Mouse (Mus musculus) kidney, postnatal 25 days (tissue): ENCODE data around the gene Gm42906.
A peak's percentile ranks its signal among the peaks of the same experiment; 100 is the strongest.

Experiments used
- DNase-seq, 2 experiments: peaks; one replicate each; pipeline ENCODE4 v3.0.0; 2021; ENCODE audit warnings: mixed read lengths in 2 of 2

Gm42906 gene

DNA sequence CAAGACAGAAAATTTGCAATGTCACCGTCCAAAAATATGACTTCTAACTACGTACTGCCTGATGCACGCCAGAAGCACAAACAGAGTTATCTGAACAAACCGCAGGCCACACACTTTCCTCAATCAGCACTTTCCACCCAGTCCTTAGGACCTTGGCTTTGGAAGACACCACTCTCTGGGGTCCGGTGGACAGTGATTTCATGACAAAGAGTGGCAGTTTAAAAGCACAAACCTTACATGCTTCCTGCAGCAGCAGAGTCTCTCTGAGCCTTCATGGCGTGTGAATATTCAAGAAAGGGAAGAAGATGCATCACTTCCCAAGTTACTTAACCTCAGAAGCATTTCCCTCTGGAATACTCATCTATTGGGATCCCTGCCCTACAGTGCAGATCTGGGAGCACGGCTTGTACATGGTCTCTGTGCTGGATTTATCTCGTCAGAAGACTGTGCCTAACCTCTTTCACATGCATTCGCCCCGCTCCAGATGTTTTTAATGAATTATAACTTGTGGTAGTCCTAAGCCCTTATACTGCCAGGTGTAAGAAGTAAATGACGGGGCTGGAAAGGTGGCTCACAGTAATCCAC is 244.2 kb downstream of the Gm42906 start:
- no peak for DNase-seq

DNA sequence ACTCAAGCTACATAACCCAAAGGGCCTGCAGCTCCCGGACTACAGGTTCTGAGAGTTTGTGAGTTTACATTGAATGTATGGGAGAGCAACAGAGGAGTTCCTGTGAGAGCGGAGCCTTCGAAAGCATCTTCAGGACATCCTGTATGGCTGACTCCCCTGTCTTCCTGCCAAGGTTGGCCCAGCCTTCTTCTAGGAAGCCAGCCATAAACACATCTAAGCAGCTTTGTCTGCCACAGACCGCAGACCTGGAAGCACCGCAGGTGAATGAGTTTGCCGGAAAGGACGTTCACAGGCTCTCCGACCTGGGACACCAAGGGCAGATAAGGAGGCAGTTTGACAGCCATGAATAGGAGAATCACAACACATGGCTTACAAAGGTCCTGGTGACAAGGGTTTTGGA is 246.7 kb downstream of the Gm42906 start:
- no peak for DNase-seq

DNA sequence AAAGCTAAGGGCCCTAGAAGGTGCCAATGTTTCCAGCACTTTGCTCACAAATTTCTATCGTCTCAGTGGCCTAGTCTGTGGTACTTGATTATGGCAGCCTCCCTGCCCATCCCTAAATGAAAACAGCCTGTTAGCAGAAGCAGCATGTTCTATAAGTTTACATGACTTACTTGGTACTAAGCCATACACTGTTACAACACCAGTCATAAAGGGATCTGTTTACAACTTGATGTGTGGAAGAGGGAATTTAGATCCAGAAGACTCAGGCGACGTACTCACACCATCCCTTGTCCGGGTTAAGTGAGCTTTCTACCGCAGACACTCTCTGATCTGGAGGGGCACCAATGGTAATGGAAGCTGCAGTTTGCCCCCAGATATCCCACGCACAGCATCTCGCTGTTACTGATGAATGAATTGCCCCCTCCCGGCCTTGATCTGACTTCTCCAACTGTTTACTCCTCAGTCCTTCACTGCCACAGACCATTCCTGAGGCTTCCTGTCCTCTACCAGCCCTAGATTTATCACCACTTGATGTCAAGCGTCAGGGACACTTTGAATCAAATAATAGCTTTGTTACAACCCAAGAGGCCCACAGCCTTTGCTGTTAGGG is 247.7 kb downstream of the Gm42906 start:
- DNase-seq, result no peak

DNA sequence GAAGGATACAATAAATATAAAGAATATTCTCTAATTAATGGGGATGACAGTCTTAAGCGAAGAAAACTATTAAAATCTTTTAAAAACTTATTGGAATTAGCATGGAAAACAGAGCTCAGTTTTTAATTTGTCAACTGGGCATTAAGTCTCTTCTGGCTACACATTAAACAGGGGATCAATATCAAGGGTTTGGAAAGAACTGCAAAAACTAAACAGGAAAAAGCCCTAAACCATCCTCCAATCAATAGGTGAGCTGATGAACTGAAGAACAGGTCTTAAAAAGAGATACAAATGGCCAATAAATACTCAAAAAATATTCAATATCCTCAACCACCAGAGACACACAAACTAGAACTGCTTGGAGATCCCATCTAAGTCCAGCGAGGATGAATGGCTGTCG is 250.8 kb downstream of the Gm42906 start:
- DNase-seq, result no peak

DNA sequence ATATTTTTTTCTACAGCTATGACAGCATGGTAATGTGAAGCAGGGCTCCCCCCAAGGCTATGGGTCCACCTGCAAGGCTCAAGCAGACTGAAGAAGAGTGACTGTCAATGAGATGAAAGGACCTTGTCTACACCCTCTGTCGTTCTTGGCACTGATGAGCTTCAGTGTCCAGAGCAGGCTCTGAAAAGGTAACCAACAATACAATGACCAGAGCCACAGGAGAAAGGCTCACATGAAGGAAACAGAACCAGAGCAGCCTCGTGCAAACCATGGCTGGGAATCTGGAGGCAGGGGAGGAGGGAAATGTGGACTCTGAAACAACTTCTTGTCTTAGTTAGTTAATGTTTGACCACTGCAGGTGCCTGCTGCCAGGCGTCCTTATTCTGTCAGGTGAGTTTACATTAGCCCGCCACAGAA is 252.1 kb downstream of the Gm42906 start:
- peak; percentile 71 to 85 for DNase-seq

DNA sequence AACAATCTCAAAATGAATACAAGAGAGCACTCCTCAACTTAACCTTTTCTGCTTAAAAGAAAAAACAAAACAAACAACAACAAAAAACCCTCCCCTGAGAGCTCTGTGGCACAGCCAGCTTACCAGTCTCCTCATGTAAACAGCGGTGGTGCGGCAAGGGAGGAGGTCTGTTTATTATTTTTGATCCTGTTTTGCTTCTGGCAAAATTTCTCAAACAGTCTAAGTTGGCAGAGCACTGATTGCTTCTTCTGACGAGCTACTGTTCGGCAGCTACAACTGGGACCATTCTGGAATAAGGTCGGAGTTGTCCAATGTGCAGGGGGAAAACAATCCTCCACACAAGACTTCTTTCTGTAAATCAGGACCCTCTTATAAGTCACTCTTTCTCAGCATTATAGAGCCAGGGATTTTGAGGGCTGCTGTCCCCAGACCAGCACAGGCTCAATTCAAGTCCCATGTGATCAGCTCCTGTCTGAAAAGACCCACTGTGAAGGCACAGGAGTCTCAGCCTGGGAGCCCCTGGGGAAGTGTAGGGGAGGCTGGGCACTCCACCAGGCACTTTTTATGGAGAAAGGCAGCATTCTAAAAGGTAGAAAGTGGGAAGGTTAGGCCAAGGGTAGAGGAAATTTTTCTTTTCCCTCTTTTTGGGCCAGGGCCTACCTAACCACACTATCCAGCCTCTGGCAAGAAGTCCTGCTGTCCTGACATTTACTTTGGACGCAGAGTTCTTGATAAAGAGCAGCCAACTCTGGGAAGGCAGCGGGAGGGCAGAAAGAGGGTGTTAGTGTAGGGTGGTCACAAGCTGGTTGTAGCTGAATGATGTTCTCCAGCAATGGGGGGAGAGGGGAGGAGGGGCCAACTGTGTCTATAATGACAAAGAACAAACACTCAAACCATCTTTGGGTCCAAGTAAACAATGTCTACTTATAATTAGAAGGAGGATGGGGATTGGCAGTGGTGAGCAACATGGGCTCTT is 253.2 kb downstream of the Gm42906 start:
- no peak for DNase-seq

DNA sequence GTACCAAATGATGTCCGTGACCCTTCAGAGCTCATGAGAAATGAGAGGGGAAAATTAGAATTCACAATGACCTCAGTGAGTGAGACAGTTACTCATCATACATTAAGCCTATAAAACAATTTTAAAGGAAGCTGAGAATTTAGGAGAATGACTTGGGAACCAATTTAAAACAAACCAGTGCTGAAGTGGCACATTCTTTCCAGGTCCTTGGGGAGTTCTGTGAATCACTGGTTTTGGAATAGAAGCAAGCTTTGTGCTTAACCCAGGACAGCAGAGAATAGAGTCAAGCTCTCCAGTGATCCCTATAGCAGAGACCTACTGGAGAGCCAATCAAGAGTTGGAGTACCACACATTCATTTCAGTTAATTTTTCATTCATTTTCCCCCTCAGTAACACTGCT is 254.2 kb downstream of the Gm42906 start:
- no peak for DNase-seq

DNA sequence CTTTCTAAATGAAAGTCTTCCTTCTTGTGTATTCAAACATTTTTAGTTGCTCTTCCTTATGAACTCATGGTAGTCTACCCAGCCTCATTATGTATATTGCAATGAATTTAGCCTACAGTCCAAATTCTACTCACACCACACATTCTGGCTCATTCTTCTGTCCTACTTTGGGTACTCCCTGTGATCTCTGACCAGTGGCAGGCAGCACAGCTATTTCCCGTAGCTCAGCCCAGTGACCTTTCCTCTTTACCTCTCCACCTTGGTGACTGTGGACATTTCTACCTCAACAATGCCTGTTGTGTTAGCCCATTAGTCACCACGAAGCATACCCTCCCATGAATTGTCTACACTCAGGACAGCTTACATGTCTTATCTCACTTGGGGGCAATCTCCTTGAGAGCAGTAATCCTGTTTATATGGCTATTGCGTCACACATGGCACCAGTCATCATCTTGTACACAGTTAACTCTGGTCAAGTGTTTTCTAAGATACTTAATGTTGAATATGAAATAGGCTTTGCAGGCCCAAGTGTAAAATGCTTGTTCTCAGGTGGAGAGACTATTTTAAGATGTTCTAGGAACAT is 257.7 kb downstream of the Gm42906 start:
- no peak for DNase-seq

DNA sequence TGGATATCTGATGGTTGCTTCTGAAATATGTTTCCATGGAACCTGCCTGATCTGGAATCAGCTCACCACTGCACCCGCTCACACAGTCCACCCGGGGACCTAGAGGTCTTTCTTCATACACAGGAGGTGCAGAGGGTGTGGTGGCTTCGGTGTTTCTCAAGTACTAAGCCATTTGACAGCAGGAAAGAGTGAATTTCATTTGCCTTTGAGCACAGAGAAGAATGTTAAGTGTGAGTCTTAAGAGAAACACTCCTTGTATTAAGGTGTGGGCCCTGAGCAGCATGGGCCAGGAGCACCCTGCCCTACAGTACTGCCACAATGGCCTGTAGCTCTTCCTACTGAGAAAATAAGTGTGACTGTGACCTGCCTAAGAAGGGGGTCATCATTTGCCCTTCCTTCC is 259.8 kb downstream of the Gm42906 start:
- no peak for DNase-seq

DNA sequence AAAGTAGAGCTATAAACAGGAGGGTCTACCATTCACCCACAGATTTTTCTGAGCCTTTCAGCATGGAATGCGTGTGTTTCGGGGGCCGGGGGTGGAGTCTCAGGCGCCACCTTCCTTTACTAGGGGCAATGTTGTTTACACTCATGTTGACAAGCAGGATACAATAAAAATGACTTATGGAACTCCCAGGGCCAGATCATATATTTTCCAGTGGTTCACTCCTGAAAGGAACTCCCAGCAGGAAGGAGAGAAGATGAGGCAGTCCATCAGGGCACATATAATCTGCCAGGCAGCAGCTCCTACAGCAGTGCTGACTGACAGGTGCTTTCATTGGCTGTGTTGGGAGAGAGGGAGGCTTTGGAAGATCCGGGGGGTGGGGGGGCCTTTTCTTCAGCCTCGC is 260.3 kb downstream of the Gm42906 start:
- no peak for DNase-seq

DNA sequence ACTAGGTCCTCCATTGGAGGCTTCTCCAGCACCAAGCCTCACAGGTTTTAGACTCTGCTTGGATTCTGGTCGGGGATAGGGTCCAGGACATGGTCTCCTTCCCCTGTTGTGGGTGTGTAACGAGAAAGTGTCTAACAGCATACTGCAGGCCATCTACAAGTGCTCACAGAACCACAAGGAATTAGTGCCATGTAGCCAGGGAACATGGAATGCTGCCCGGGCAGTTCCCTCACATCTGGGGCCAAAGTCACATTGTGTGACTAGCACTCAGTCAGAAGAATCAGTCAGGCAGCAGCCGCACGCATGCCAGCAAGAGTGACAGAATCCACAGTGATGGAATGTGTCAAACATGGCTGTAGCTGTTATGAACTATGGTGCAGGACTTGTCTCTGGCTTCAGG is 261.7 kb downstream of the Gm42906 start:
- peak; percentile 71 to 79 for DNase-seq

DNA sequence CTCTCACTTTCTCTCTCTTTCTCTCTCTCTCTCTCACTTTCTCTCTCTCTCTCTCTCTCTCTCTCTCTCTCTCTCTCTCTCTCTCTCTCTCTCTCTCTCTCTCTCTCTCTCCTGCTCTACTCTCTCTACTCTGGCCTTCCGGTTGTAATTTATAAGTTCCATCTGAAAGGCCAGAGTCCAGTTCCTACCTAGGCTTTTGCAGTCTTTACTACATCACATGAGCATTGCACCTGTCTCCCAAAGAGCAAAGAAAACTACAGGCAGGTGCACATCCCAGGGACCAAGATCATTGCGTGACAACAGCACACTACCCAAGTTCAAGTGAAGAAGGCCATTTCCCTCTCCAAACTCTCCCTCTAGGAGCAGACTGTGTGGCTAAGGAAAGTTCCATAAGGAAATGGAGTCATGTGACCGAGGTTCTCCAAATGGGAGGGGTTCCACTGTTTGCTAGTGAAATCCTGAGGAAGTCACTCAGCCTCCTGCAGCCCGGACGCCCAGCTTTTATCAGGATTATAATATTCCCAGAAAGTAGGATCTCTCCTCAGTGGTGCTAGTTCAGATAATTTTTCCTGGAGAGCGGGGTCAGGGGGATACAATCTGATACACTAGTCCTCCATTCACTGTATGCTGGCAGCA is 262.5 kb downstream of the Gm42906 start:
- no peak for DNase-seq

DNA sequence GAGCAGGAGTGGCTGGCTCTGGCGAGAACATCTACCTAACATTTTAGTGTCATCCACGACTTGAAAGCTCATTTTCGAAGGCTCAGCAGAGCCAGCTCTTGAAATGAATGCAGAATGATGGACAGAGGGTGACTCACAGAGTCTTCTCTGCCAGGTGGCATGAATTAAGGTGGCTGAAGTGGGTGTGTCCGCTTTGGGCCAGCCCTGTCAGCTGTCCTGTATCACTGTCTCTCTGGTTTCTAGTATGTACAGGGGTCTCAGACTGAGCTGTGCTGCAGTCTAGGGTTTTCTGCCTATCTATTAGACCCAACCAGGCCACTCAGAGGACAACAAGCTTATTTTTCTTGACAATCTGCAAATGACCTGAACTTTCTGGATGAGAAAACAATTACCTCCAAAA is 263.1 kb downstream of the Gm42906 start:
- DNase-seq, result no peak

DNA sequence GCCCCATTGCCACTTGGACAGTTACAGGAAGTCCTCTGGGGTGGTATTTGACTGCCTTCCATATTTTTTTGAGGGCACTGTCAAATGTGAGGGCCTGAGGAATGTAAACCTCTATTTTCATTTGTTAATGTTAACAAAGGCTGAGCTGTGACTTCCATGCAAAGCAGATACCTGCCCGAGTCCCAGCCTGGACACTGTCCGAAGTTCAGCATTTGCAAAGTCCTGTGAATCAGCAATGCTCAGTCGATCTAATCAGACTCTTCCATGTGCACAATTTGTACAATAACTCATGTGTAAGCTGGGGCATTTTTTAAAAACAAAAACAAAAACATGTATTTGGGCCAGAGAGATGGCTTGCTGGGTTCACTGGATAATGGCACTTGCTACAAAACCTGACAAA is 265.3 kb downstream of the Gm42906 start:
- peak; percentile 47 to 50 for DNase-seq

DNA sequence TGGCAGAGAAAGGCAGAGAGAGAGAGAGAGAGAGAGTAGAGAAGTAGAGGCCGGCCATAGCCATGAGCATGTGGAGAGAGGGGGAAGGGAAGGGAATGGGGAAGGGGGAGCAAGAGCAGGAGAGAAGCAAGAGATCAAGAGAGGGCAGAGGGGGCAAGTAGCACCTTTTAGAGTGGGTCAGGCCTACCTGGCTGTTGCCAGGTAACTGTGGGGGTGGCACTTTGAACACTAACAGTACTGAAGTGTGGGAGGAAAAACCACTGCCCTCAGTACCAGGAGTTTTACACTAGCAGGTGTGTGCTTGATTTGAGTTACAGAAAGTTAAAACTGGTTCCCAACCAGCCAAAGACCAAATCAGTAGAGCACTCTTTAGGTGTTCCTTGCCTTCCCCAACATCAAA is 272.7 kb downstream of the Gm42906 start:
- no peak for DNase-seq

DNA sequence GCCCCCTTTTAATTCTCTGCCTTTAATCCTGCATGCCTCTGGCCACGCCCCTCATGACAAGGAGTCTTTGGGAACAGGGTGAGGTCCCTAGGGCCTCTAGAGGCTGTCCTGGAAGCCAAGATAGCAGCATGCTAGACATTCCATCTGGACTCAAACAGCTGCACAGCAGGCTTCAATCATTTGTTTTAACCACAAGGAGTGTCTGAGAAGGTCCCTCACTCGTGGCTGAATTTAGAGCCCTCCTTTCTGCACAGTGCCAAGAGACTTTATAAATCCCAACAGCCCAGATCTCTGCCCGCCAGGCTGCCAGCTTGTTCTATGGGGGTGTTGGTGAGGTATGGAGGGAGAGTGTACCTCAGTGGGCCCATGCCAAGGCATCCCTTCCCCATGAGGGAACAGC is 273.2 kb downstream of the Gm42906 start:
- DNase-seq, result peak; percentile 51 to 63

DNA sequence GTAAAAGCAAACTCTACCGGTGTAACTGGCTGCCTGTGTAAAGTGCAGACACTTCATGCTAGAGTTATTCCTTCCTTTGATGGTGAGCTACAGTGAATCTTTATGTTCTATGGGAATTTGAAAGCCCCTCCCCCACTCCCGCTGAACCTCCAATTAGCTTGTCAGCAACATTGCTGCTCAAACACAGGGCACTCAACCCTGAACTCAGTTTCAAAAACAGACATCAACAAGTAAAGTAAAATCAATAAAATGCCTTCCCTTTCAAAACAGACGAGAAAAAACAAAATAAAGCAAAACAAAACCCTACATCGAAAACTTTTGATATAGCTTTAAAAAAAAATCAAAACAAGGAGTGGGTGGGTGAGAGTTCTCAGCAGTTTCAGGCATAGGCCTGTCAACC is 273.9 kb downstream of the Gm42906 start:
- no peak for DNase-seq

DNA sequence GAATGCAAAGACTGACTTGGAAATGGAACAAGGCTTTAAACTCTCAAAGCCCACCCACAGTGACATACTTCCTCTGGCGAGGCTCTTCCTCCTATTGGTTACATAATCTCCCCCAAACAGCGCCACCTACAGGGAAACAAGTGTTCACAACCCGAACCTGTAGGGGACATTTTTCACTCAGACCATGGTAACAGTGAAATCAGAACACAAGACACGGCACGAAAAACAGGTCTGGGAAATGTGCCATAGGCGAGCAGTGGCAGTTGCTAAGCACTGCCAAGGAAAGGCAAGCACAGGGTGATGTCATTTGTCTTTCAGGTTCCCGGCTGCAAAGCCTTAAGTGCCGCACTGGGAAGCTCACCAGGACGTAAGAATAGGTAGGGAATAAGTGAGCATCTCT is 276.4 kb downstream of the Gm42906 start:
- peak in 1 of 2 experiments; percentile 31 for DNase-seq

DNA sequence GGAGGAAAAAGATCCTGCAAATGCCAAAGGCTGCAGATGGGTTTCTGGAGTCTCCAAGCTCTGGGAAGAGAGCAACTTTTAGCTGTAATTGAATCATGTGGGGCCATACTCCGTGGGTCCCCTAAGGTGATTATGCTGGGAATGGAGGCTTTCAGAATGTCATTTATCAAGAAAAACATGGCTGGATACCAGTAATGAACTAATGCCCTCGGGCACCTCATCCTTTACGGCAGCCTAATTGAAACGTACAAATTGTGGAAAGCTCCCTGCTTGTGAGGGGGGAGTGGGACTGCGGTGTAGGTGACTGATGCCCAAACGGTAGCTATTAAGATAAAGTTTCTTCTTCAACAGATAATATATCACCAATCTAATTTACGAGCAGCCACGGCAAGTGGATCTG is 278.5 kb downstream of the Gm42906 start:
- DNase-seq, result no peak

DNA sequence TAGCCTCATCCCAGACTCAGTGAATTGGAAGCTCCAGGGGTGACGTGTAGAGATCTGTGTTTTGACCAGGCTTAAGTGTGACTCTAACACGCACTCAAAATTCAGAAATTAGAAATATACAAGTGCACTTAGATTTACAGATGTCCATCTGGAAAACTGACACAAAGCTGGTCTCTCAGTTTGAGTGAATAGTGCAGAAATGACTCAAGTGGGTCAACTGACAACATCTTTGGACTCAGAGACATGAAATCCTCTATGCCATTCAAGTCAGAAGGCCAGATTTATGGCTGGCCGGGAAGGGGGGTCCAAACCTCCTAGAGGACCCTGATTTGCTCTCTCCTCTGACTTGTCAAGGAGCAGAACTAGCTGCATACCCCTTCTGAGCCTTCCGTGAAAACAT is 279.9 kb downstream of the Gm42906 start:
- DNase-seq, result no peak

DNA sequence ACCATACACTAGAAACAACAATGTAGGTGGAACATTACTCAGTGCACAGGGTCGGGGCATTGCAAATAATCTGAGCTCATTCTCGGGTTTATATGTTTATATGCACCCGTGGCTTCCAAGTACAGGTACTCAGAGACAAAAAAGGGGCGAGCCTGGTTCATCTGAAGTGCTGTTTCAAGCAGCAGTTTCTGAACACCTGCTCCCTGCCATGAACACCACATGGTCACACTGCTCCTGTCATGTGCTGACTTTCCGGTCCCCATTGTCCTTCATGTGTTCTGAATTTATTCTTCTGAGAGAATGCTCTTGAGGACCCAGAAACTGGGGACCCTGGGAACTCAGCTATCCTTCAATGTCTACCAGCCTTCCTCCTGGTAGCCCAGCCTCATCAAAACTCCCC is 282.2 kb downstream of the Gm42906 start:
- no peak for DNase-seq

DNA sequence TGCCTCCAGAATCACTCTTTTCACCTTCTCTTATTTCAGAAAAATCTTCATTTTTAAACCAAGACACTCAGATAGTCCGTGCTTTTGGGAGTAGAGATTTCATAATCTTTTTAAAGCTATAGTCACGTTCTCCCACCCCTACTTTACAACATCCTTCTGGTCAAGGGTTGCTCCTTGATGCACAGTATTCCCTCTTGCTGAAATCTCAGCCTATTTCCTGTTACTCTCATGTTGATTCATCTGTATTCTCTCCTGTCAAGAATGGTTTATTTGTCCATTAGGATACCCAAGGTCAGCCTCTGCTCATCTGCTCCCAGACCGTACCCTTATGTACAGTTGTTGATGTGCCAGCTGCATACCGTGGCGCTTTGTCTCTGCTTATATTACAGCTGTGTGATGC is 284.0 kb downstream of the Gm42906 start:
- no peak for DNase-seq
